Mouse (Mus musculus) liver, postnatal 0 days (tissue): Measurements from ENCODE around the gene Clec2l. TPM values are rescaled to one million over a fixed set of nuclear protein-coding genes. Genes with fewer than 3 reads are reported as not detected.

Source experiments
- ATAC-seq: fragments of 200-750 bp; cut with Nextera tagmentation; 2 replicates; pipeline ENCODE4 v1.8.0; 2017; ENCODE audit warnings: mild to moderate bottlenecking, moderate library complexity
- DNase-seq: peaks from one replicate; pipeline ENCODE4 v3.0.0-alpha.2; 2016
- H3K27ac ChIP-seq: fragments of 300-500 bp; sonication (generic); 2 replicates; pipeline ENCODE4 v1.5.1; 2014; ENCODE audit warnings: antibody characterized with exemption, moderate library complexity, mild to moderate bottlenecking, low read depth
- H3K27me3 ChIP-seq: fragments of 300-500 bp; sonication (generic); 2 replicates; pipeline ENCODE4 v1.6.1; 2014; ENCODE audit warnings: low read length, control low read depth, mixed read lengths; ENCODE audit not compliant: insufficient read depth
- H3K36me3 ChIP-seq: fragments of 300-500 bp; sonication (generic); replicated peaks from 2 replicates; pipeline ENCODE4 v1.6.1; 2014; ENCODE audit warnings: mild to moderate bottlenecking, control low read depth, low read length, moderate library complexity, mixed read lengths; ENCODE audit not compliant: insufficient read depth
- H3K4me1 ChIP-seq: fragments of 300-500 bp; sonication (generic); 2 replicates; pipeline ENCODE4 v1.6.1; 2014; ENCODE audit warnings: antibody characterized with exemption, mild to moderate bottlenecking, control low read depth; ENCODE audit not compliant: insufficient read depth
- H3K4me2 ChIP-seq: fragments of 300-500 bp; sonication (generic); 2 replicates; pipeline ENCODE4 v1.6.1; 2014; ENCODE audit warnings: low read depth, mild to moderate bottlenecking, low read length, moderate library complexity, mixed read lengths
- H3K4me3 ChIP-seq: fragments of 300-500 bp; sonication (generic); 2 replicates; pipeline ENCODE4 v1.5.1; 2014; ENCODE audit warnings: low read depth, low read length
- H3K9ac ChIP-seq: fragments of 300-500 bp; sonication (generic); replicated peaks from 2 replicates; pipeline ENCODE4 v1.6.1; 2014; ENCODE audit warnings: mild to moderate bottlenecking, moderate library complexity
- H3K9me3 ChIP-seq: fragments of 300-500 bp; sonication (generic); 2 replicates; pipeline ENCODE4 v1.6.1; 2016; ENCODE audit warnings: mild to moderate bottlenecking, control low read depth, low read length, mixed read lengths
- CTCF ChIP-seq: sonication (generic); IDR thresholded peaks from 2 replicates; pipeline ENCODE4 v1.5.1; 2016; ENCODE audit warnings: antibody characterized with exemption, low read depth
- EP300 ChIP-seq: IDR thresholded peaks from 2 replicates; pipeline ENCODE4 v1.6.1; 2016; ENCODE audit warnings: antibody characterized with exemption, low read depth, mild to moderate bottlenecking
- WGBS: fragments of 180-500 bp; shearing (Covaris S2); extraction: QIAGEN DNeasy Blood & Tissue Kit; methylation state at CpG from one replicate; pipeline ENCODE4 v1.1.7; 2014; ENCODE audit not compliant: insufficient replicate concordance; 5-methylcytosine and 5-hydroxymethylcytosine counted together
- polyA plus RNA-seq: library from polyadenylated mRNA; unstranded; fragments of >200 nt; fragmentation: Nextera tagmentation; extraction: Ambion mirVana; gene quantifications from 2 replicates; pipeline ENCODE4 v1.2.1, GENCODE M21; 2015

Gene Clec2l
- polyA plus RNA-seq, 1 experiment from 2014 or later: not detected

DNA sequence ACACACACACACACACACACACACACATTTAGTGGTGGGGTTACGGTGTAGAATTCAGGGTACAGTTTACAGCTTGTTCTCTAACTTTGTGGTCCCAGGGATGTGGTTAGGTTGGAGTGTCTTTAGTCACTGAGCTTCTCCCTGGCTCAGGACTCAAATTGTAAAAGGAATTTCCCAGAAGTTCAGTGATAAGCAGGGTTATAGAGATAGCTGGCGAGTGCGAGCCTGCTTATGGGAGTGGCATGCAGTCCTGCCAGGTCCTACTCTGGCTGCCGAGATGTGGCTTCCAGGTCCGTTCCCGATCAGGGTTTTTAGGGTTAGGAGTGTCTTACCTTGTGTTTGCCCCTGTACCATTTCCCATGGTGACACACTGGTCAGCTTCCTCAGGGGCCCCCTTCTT is 13.3 kb downstream of the Clec2l start:
- H3K9ac ChIP-seq: no peak overlapping the region
- WGBS: 64% methylated on average over 6 of the region's 6 CpGs
- no peaks in the 10 kb centered on the region for H3K36me3 ChIP-seq
- no peak overlapping the region for H3K4me3 ChIP-seq
- TF ChIP-seq EP300 (no peak), CTCF (no peak)
- no peak for ATAC-seq
- peaks cover 3% of the 10 kb centered on the region; the same call in 1 of the 2 replicates for H3K4me1 ChIP-seq
- no peaks in the 10 kb centered on the region for H3K9me3 ChIP-seq
- H3K4me2 ChIP-seq: no peak overlapping the region
- no peaks in the 10 kb centered on the region for H3K27me3 ChIP-seq
- no peak overlapping the region for H3K27ac ChIP-seq
- no peak for DNase-seq

DNA sequence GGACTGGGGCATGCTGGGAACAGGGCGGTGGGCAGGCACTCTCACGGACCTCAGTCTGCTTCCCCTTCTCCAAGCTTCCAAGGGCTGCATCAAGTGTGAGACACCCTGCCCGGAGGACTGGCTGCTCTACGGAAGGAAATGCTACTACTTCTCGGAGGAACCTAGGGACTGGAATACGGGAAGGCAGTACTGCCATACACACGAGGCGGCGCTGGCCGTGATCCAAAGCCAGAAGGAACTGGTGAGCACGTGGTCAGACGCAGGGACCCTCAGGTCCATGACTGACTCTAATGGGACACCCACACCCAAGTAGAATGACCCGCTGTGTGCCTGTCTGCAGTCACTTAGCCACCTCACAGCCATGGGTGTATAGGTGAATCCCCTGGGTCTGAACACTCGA is 13.9 kb downstream of the Clec2l start:
- DNase-seq: no peak
- TF ChIP-seq CTCF: no peak
- TF ChIP-seq EP300: no peak
- WGBS: 68% methylated on average over 14 of the region's 14 CpGs

DNA sequence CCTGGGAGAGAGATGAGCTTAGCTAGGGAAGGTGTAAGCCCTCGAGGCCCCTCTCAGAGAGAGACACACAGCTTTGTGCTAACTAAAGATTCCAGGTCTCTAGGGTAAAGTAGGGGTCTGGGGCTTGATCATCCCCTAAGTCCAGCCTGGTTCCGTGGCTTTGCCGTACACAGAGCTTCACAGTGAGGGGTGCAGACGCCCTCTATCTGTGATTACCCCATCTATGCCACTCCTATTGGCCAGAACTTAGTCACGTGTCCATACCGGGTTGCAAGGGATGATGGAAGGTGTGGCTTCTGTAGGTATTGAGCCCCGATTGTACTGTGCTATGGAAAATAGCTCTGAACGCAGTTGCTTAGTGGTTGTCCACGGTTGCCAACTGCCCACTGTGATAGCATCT is 14.8 kb downstream of the Clec2l start:
- TF ChIP-seq CTCF: no peak
- TF ChIP-seq EP300: no peak
- no peak overlapping the region for H3K9ac ChIP-seq
- ATAC-seq: no peak

More for the DNA sequence above, 13.9 kb downstream of the Clec2l start:
- 0 out of 2 replicates have a peak, but pooled peaks cover 3% of the 10 kb centered on the region for H3K4me1 ChIP-seq
- no peaks in the 10 kb centered on the region for H3K36me3 ChIP-seq
- no peaks in the 10 kb centered on the region for H3K27me3 ChIP-seq
- no peak for ATAC-seq
- H3K9ac ChIP-seq: no peak overlapping the region
- H3K4me2 ChIP-seq: no peak overlapping the region
- H3K4me3 ChIP-seq: no peak overlapping the region
- no peaks in the 10 kb centered on the region for H3K9me3 ChIP-seq
- H3K27ac ChIP-seq: no peak overlapping the region

DNA sequence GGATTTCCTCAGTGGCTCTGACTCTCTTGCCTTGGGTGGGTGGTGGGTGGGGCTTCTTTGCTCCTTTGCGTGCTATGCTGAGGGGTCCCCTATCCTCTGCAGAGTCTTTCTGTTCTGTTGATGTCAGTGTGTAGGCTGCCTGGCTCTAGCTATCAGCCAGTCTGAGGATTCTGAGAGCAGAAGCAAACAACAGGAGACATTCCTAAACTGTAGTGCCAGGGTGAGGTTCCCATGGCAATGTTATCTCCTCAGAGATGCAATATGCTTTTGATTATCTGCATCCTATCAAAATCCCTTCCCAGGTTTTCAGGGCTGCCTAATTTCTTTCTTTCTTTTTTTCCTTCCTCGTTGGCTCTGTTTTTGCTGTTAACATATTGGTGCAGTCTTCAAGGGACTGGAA is 19.7 kb downstream of the Clec2l start:
- Histone ChIP-seq H3K36me3 (no peaks in the 10 kb centered on the region), H3K4me2 (no peak overlapping the region), H3K27me3 (no peaks in the 10 kb centered on the region), H3K9me3 (no peaks in the 10 kb centered on the region), H3K9ac (no peak overlapping the region), H3K4me1 (no peaks in the 10 kb centered on the region), H3K27ac (no peak overlapping the region), H3K4me3 (no peak overlapping the region)
- no peak for ATAC-seq
- DNase-seq: no peak
- WGBS: 63% methylated on average over 2 of the region's 2 CpGs
- TF ChIP-seq EP300: no peak
- no peak for TF ChIP-seq CTCF

More for the DNA sequence above, 14.8 kb downstream of the Clec2l start:
- Histone ChIP-seq H3K4me1 (0 out of 2 replicates have a peak, but pooled peaks cover 3% of the 10 kb centered on the region), H3K27me3 (no peaks in the 10 kb centered on the region), H3K36me3 (no peaks in the 10 kb centered on the region), H3K27ac (no peak overlapping the region), H3K4me3 (no peak overlapping the region), H3K4me2 (no peak overlapping the region), H3K9me3 (no peaks in the 10 kb centered on the region)
- 64% methylated on average over 9 of the region's 9 CpGs for WGBS
- no peak for DNase-seq

DNA sequence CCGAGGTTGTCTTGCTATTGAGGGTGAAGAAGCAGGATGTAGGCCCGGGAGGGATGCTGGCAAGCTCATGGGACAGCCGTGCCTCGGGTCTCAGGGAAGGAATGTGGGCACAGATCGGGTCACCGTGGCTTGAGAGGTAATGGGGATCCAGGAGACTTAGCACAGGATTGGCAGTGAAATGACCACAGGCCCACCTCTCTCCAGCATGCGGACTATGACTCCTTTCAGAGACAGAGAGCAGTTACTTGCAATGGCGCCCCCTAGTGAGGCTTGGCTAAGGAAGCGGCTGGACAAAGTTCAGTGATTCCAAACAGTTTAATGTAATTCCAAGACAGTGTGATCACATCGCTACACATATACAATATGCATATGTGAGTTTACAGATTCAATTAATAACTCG is 24.3 kb downstream of the Clec2l start:
- Histone ChIP-seq H3K27me3 (no peaks in the 10 kb centered on the region), H3K9me3 (no peaks in the 10 kb centered on the region)

DNA sequence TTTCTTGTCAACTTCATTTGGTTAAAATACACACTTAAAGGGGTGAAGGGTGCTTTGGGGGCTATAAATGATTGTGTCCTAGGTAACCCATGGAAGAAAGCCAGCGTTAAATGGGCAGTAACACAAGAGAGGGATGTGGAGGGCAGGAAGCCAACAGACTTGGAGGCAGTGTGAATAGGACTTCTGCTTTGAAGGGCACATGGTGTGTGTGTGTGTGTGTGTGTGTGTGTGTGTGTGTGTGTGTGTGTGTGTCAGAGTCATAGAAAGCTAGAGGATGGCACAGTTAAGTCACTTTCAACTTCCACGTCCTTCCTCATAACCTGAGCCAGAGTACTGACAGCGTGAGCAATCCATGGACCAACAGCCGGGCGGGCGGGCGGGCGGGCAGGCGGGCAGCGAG is 26.0 kb downstream of the Clec2l start:
- no peak for TF ChIP-seq EP300
- no peak for TF ChIP-seq CTCF
- Histone ChIP-seq H3K36me3 (peaks cover 29% of the 10 kb centered on the region), H3K4me1 (no peaks in the 10 kb centered on the region), H3K9me3 (no peaks in the 10 kb centered on the region), H3K4me3 (no peak overlapping the region), H3K4me2 (no peak overlapping the region), H3K9ac (no peak overlapping the region), H3K27ac (no peak overlapping the region), H3K27me3 (no peaks in the 10 kb centered on the region)
- ATAC-seq (no peak), DNase-seq (no peak)
- 88% methylated on average over 8 of the region's 10 CpGs for WGBS

More for the DNA sequence above, 24.3 kb downstream of the Clec2l start:
- H3K9ac ChIP-seq: no peak overlapping the region
- no peak overlapping the region for H3K27ac ChIP-seq
- no peak overlapping the region for H3K4me2 ChIP-seq
- peak; percentile 66 for TF ChIP-seq CTCF
- no peak for TF ChIP-seq EP300
- no peaks in the 10 kb centered on the region for H3K4me1 ChIP-seq
- ATAC-seq: no peak
- 67% methylated on average over 11 of the region's 11 CpGs for WGBS
- H3K36me3 ChIP-seq: peaks cover 14% of the 10 kb centered on the region
- no peak overlapping the region for H3K4me3 ChIP-seq
- DNase-seq: peak; percentile 34

DNA sequence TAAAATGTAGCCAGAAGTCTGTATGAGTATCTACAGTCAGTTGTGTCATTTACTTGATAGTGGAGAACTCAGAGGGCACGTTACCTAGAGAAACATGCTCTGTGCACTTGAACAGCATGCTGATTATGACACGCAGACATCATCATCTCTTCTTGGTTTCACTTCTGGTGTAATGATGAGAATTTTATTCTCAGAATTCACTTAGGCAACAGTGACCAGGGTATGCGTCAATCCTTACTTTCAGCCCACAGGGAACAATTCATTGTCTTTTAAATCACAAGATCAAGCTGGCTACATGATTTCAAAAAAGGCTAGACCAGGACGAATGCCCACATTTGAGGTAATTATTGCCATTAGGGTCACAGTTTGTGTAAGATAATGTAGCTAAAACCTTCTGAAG is 27.7 kb downstream of the Clec2l start:
- H3K9ac ChIP-seq: no peak overlapping the region
- WGBS: 84% methylated on average over 4 of the region's 4 CpGs
- ATAC-seq: no peak
- H3K27me3 ChIP-seq: no peaks in the 10 kb centered on the region
- no peak overlapping the region for H3K4me3 ChIP-seq
- peak overlapping the region; percentile 8; the same call in 1 of the 2 replicates for H3K27ac ChIP-seq
- no peak for TF ChIP-seq EP300
- TF ChIP-seq CTCF: no peak
- H3K4me2 ChIP-seq: no peak overlapping the region
- H3K36me3 ChIP-seq: peaks cover 44% of the 10 kb centered on the region
- no peaks in the 10 kb centered on the region for H3K9me3 ChIP-seq
- DNase-seq: no peak
- no peaks in the 10 kb centered on the region for H3K4me1 ChIP-seq
